Mouse (Mus musculus): Measurements from ENCODE around the gene Tmem183a.

Tmem183a gene

GRCm38 (mm10) chr1:134344005-134344950 lies 17.5 kb downstream of the Tmem183a start:
- DNase-seq: peak; percentile 92 to 98

GRCm38 (mm10) chr1:134343567-134343966 lies 18.2 kb downstream of the Tmem183a start:
- peak; percentile 46 to 64 for DNase-seq

GRCm38 (mm10) chr1:134342781-134343310 lies 18.9 kb downstream of the Tmem183a start:
- peak in 1 of 2 experiments; percentile 17 for DNase-seq

- peak; percentile 71 to 72 for DNase-seq
Measured at GRCm38 (mm10) chr1:134342278-134342664, 19.5 kb downstream of the Tmem183a start.

- DNase-seq: no peak
Measured at GRCm38 (mm10) chr1:134341641-134342277, 20.0 kb downstream of the Tmem183a start.

- no peak for DNase-seq
Measured at GRCm38 (mm10) chr1:134339757-134340619, 21.8 kb downstream of the Tmem183a start.

GRCm38 (mm10) chr1:134339162-134339561 lies 22.6 kb downstream of the Tmem183a start:
- DNase-seq: no peak

GRCm38 (mm10) chr1:134336958-134337710 lies 24.6 kb downstream of the Tmem183a start:
- DNase-seq: peak in 1 of 2 experiments; percentile 56

GRCm38 (mm10) chr1:134335924-134336810 lies 25.6 kb downstream of the Tmem183a start:
- peak; percentile 81 to 83 for DNase-seq

- DNase-seq: peak; percentile 86 to 87
Measured at GRCm38 (mm10) chr1:134335211-134335923, 26.4 kb downstream of the Tmem183a start.

GRCm38 (mm10) chr1:134334111-134334827 lies 27.5 kb downstream of the Tmem183a start:
- DNase-seq: no peak

GRCm38 (mm10) chr1:134333371-134334110 lies 28.2 kb downstream of the Tmem183a start:
- DNase-seq: no peak

- peak; percentile 67 to 70 for DNase-seq
Measured at GRCm38 (mm10) chr1:134332770-134333271, 29.0 kb downstream of the Tmem183a start, which contains the start of gene Ppfia4. Gene Ppfia4 (minus strand): TSS chr1:134332928.

GRCm38 (mm10) chr1:134331879-134332635 lies 29.7 kb downstream of the Tmem183a start:
- peak; percentile 83 to 92 for DNase-seq

GRCm38 (mm10) chr1:134326841-134327346 lies 34.9 kb downstream of the Tmem183a start:
- DNase-seq: no peak

- peak in 1 of 2 experiments; percentile 52 for DNase-seq
Measured at GRCm38 (mm10) chr1:134322591-134322990, 39.2 kb downstream of the Tmem183a start.

- no peak for DNase-seq
Measured at GRCm38 (mm10) chr1:134320691-134321301, 41.0 kb downstream of the Tmem183a start.

All from cerebellum, postnatal 36 days (tissue).